Mouse (Mus musculus) liver, adult 2 months (tissue): Measurements from ENCODE around the gene Ncmap. TPM values are rescaled to one million over a fixed set of nuclear protein-coding genes. Genes with fewer than 3 reads are reported as not detected.

ENCODE experiments used
- DNase-seq: peaks from one replicate; pipeline ENCODE4 v3.0.0-alpha.2; 2011; ENCODE audit warnings: low read depth, low spot score; ENCODE audit errors: extremely low read depth
- H3K27ac ChIP-seq: fragments of 200-500 bp; replicated peaks from 2 replicates; pipeline ENCODE4 v1.5.1; 2012; ENCODE audit warnings: low read depth, mild to moderate bottlenecking, control low read depth, inconsistent platforms, low read length; ENCODE audit not compliant: insufficient read depth
- H3K27me3 ChIP-seq: fragments of 200-500 bp; 2 replicates; pipeline ENCODE4 v1.6.1; 2012; ENCODE audit warnings: mild to moderate bottlenecking, moderate library complexity, low read length, inconsistent platforms; ENCODE audit not compliant: control insufficient read depth, insufficient read depth
- H3K36me3 ChIP-seq: fragments of 200-500 bp; 2 replicates; pipeline ENCODE4 v1.6.1; 2012; ENCODE audit warnings: low read length, inconsistent platforms; ENCODE audit not compliant: control insufficient read depth, insufficient read depth
- H3K4me1 ChIP-seq: fragments of 200-500 bp; 2 replicates; pipeline ENCODE4 v1.6.1; 2011; ENCODE audit warnings: low read length; ENCODE audit not compliant: control insufficient read depth, insufficient read depth
- H3K4me3 ChIP-seq: fragments of 200-500 bp; 2 replicates; pipeline ENCODE4 v1.5.1; 2011; ENCODE audit warnings: low read depth, mild to moderate bottlenecking, control low read depth, low read length, moderate library complexity; ENCODE audit not compliant: insufficient read depth
- H3K79me2 ChIP-seq: fragments of 200-500 bp; 2 replicates; pipeline ENCODE4 v1.6.1; 2012; ENCODE audit warnings: inconsistent platforms, mild to moderate bottlenecking, low read length, moderate library complexity; ENCODE audit not compliant: control insufficient read depth, insufficient read depth
- H3K9ac ChIP-seq: fragments of 200-500 bp; 2 replicates; pipeline ENCODE4 v1.6.1; 2012; ENCODE audit warnings: low read depth, mild to moderate bottlenecking, control low read depth, inconsistent platforms, low read length
- CTCF ChIP-seq: fragments of 200-500 bp; IDR thresholded peaks from 2 replicates; pipeline ENCODE4 v1.5.1; 2011; ENCODE audit warnings: low read depth, low read length, control low read depth
- POLR2A ChIP-seq: fragments of 200-500 bp; IDR thresholded peaks from 2 replicates; pipeline ENCODE4 v1.6.1; 2011; ENCODE audit warnings: low read length, control low read depth; ENCODE audit not compliant: insufficient read depth; ENCODE audit errors: extremely low read depth
- WGBS: fragments of 180-500 bp; shearing (Covaris S2); methylation state at CpG from one replicate; pipeline ENCODE4 v1.1.7; 2018; 5-methylcytosine and 5-hydroxymethylcytosine counted together
- polyA plus RNA-seq: library from polyadenylated mRNA; depleted of rRNA; stranded (reverse); fragments of >200 nt; gene quantifications from 2 replicates; pipeline ENCODE4 v1.2.3, GENCODE M21; 2012; rRNA removed
- total RNA-seq: library from RNA; depleted of rRNA; stranded (reverse); fragments of >200 nt; gene quantifications from 2 replicates; pipeline ENCODE4 v1.2.3, GENCODE M21; 2014; rRNA removed

The Ncmap gene
- total RNA-seq = 0.60 and 3.7 TPM in 2 replicates
- 2.8 and 3.6 TPM in 2 replicates for polyA plus RNA-seq

DNA sequence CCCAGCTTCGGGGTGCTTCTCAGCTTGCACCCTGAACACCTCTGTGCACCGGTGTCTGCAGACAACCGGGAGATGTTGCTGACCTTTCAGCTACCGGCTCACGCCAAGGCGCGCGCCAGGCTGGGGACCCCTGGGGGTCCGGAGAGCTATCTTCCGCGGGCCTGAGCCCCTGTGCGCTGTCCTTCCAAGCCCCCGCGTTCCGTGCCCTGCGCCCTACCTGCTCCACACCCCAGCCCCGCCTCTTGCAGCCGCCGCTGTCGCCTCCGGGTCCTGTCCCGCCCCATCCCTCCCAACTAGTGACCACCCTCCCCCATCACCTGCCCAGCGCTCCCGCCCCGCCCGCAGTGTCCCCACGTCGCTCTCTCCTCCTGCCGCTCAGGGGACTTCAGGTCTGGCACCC is at the start of gene Ncmap:
Ncmap (minus strand) TSS at position 237 of the 400 bp plus-strand sequence.
- no peak within 1 kb of the TSS for H3K4me3 ChIP-seq
- no peak within 1 kb of the TSS for H3K9ac ChIP-seq
- no peaks in the 10 kb centered on the region for H3K4me1 ChIP-seq
- no peaks in the 10 kb centered on the region for H3K79me2 ChIP-seq
- DNase-seq = no peak
- H3K36me3 ChIP-seq = no peaks in the 10 kb centered on the region
- H3K27ac ChIP-seq = no peak within 1 kb of the TSS
- TF ChIP-seq POLR2A (no peak), CTCF (no peak)
- peaks cover 13% of the 10 kb centered on the region for H3K27me3 ChIP-seq
- 1% methylated on average over 29 of the region's 29 CpGs for WGBS

DNA sequence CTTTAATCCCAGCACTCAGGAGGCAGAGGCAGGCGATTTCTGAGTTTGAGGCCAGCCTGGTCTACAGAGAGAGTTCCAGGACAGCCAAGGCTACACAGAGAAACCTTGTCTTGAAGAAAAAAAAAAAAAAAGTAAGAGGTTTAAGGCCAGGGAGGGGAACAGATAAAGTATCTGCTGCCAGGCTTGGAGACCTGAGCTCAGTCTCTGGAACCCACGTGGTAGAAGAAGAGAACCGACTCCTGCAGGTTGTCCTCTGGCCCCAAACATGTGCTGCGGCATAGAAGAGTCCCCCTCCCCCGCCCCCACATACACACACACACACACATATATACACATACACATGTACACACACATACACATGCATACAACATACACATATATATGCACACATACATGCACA is 44.4 kb upstream of the Ncmap start:
- TF ChIP-seq POLR2A = no peak
- no peak for TF ChIP-seq CTCF
- H3K36me3 ChIP-seq = no peaks in the 10 kb centered on the region
- 71% methylated on average over 5 of the region's 5 CpGs for WGBS

GRCm38 (mm10) chr4:135439904-135440522 is 42.0 kb upstream of the Ncmap start:
- Histone ChIP-seq H3K27ac (no peak overlapping the region), H3K4me1 (peaks cover 2% of the 10 kb centered on the region; the same call in 1 of the 2 replicates), H3K36me3 (no peaks in the 10 kb centered on the region), H3K79me2 (no peaks in the 10 kb centered on the region), H3K27me3 (no peaks in the 10 kb centered on the region), H3K9ac (no peak overlapping the region), H3K4me3 (no peak overlapping the region)
- WGBS = 40% methylated on average over 9 of the region's 9 CpGs
- peak; percentile 30 for DNase-seq
- TF ChIP-seq CTCF (peak; percentile 42), POLR2A (no peak)

More for the DNA sequence above, 44.4 kb upstream of the Ncmap start:
- H3K79me2 ChIP-seq = no peaks in the 10 kb centered on the region
- no peaks in the 10 kb centered on the region for H3K27me3 ChIP-seq
- DNase-seq = no peak
- H3K27ac ChIP-seq = no peak overlapping the region
- H3K4me1 ChIP-seq = peaks cover 2% of the 10 kb centered on the region; the same call in 1 of the 2 replicates
- no peak overlapping the region for H3K4me3 ChIP-seq
- no peak overlapping the region for H3K9ac ChIP-seq

- no peak overlapping the region for H3K27ac ChIP-seq
- H3K79me2 ChIP-seq = no peaks in the 10 kb centered on the region
- H3K36me3 ChIP-seq = no peaks in the 10 kb centered on the region
- H3K9ac ChIP-seq = no peak overlapping the region
- H3K4me1 ChIP-seq = peaks cover 4% of the 10 kb centered on the region; the same call in 1 of the 2 replicates
- peak; percentile 42 for DNase-seq
- H3K27me3 ChIP-seq = no peaks in the 10 kb centered on the region
- WGBS = 9% methylated on average over 15 of the region's 15 CpGs
- no peak overlapping the region for H3K4me3 ChIP-seq
- TF ChIP-seq CTCF (no peak), POLR2A (no peak)
Observed at GRCm38 (mm10) chr4:135439188-135439647, 41.2 kb upstream of the Ncmap start.

- no peak for TF ChIP-seq CTCF
- no peak for TF ChIP-seq POLR2A
- no peaks in the 10 kb centered on the region for H3K36me3 ChIP-seq
- H3K79me2 ChIP-seq = no peaks in the 10 kb centered on the region
- no peaks in the 10 kb centered on the region for H3K27me3 ChIP-seq
- H3K27ac ChIP-seq = no peak overlapping the region
- H3K4me1 ChIP-seq = peaks cover 4% of the 10 kb centered on the region; the same call in 1 of the 2 replicates
- no peak overlapping the region for H3K9ac ChIP-seq
- no peak for DNase-seq
- H3K4me3 ChIP-seq = no peak overlapping the region
Observed at GRCm38 (mm10) chr4:135437924-135438323, 39.9 kb upstream of the Ncmap start.

GRCm38 (mm10) chr4:135436291-135436690 is 38.3 kb upstream of the Ncmap start:
- H3K36me3 ChIP-seq = no peaks in the 10 kb centered on the region
- no peak for TF ChIP-seq POLR2A
- no peak for TF ChIP-seq CTCF
- no peak overlapping the region for H3K27ac ChIP-seq
- H3K9ac ChIP-seq = no peak overlapping the region
- WGBS = 49% methylated on average over 13 of the region's 13 CpGs
- H3K4me1 ChIP-seq = peaks cover 4% of the 10 kb centered on the region; the same call in 1 of the 2 replicates
- H3K27me3 ChIP-seq = no peaks in the 10 kb centered on the region
- peak; percentile 14 for DNase-seq
- H3K4me3 ChIP-seq = no peak overlapping the region
- no peaks in the 10 kb centered on the region for H3K79me2 ChIP-seq
